Mouse (Mus musculus) cortical plate, adult 2 months (tissue): Measurements from ENCODE around the gene Ppm1g.

ENCODE experiments used
- CTCF ChIP-seq: fragments of 200-500 bp; IDR thresholded peaks from 2 replicates; pipeline ENCODE4 v1.5.1; 2011; ENCODE audit warnings: mild to moderate bottlenecking, control low read depth, low read length; ENCODE audit not compliant: insufficient read depth; ENCODE audit errors: extremely low read depth
- POLR2A ChIP-seq: fragments of 200-500 bp; IDR thresholded peaks from 2 replicates; pipeline ENCODE4 v1.6.1; 2011; ENCODE audit warnings: mild to moderate bottlenecking, low read length, control low read depth; ENCODE audit not compliant: insufficient read depth; ENCODE audit errors: extremely low read depth

- TF ChIP-seq CTCF (no peak), POLR2A (peak; percentile 90)
Observed at GRCm38 (mm10) chr5:31201742-31202590, 18.5 kb downstream of the Ppm1g start, which contains the start of gene Zfp513.
